Comparison of ENCODE assay signal across 1 mouse cellular context in genomic region chr16:38295349-38295930, GRCm38 (mm10).
TF ChIP-seq lines count a peak whose summit lies in the region.

No protein-coding gene starts in this region.

TF ChIP-seq in CH12.LX, 34 proteins besides CTCF, POLR2A, EP300 and RAD21 (continued from another document):
- TF ChIP-seq SIN3A (IDR thresholded peaks at IDR 0.05; ENCODE audit: low read length) (no peak), HCFC1 (IDR thresholded peaks at IDR 0.05; ENCODE audit: low read depth, low read length) (no peak), IRF4 (IDR thresholded peaks at IDR 0.05; ENCODE audit: low read depth, low read length) (no peak), PAX5 (IDR thresholded peaks at IDR 0.05; ENCODE audit: low read length) (no peak), GABPA (IDR thresholded peaks at IDR 0.05; ENCODE audit: insufficient replicate concordance, low read depth, low read length) (no peak), MAX (IDR thresholded peaks at IDR 0.05; ENCODE audit: low read length) (no peak), ZNF384 (IDR thresholded peaks at IDR 0.05; ENCODE audit: low read depth, low read length) (no peak), ETS1 (conservative IDR thresholded peaks at IDR 0.05; ENCODE audit: low read depth, low read length) (no peak), E2F4 (IDR thresholded peaks at IDR 0.05; ENCODE audit: insufficient replicate concordance, low read depth, low read length) (no peak), TCF12 (IDR thresholded peaks at IDR 0.05; ENCODE audit: low read depth, low read length) (0 out of 2 replicates have a peak, but pooled peaks have one; percentile 23)
